Mouse (Mus musculus) layer of hippocampus, postnatal 10 days (tissue): Measurements from ENCODE around the gene Emx2. TPM values are rescaled to one million over a fixed set of nuclear protein-coding genes. Genes with fewer than 3 reads are reported as not detected.

Experiments
- DNase-seq, 2 experiments: peaks; one replicate each; pipeline ENCODE4 v3.0.0; 2021; ENCODE audit warnings: low spot score in 2 of 2
- long read RNA-seq: library from polyadenylated mRNA; stranded (forward); transcript quantifications from one replicate; pipeline ENCODE4 v2.0.0, GENCODE M21; 2023
- total RNA-seq, 2 experiments: library from RNA; stranded (reverse); gene quantifications; 2 replicates each; pipeline ENCODE4 v1.2.3; 2021

Emx2 gene
- 10 to 100 TPM; 18.6 to 24.2 TPM for total RNA-seq
- long read RNA-seq, transcript Emx2-201 (3 exons, 2,916 nt), result major isoform, 11 of 37 reads
- long read RNA-seq, partial matches to known transcripts, result 0 of 37 reads
- long read RNA-seq, other reads (novel, unspliced or antisense), result 26 of 37 reads

GRCm38 (mm10) chr19:59457951-59458742 lies at the start of gene Emx2:
Gene Emx2 (plus strand): TSS chr19:59458372.
- DNase-seq, result peak; percentile 91 to 94

- DNase-seq, result no peak
Measured at GRCm38 (mm10) chr19:59414128-59414527, 44.0 kb upstream of the Emx2 start.

- peak; percentile 97 to 99 for DNase-seq
Measured at GRCm38 (mm10) chr19:59418024-59418423, 40.1 kb upstream of the Emx2 start.

GRCm38 (mm10) chr19:59418671-59419070 lies 39.5 kb upstream of the Emx2 start:
- no peak for DNase-seq

GRCm38 (mm10) chr19:59422393-59422792 lies 35.8 kb upstream of the Emx2 start:
- DNase-seq, result peak; percentile 25 to 39

GRCm38 (mm10) chr19:59423685-59424084 lies 34.5 kb upstream of the Emx2 start:
- no peak for DNase-seq

GRCm38 (mm10) chr19:59424975-59425374 lies 33.2 kb upstream of the Emx2 start:
- DNase-seq, result no peak

GRCm38 (mm10) chr19:59432286-59432685 lies 25.9 kb upstream of the Emx2 start:
- no peak for DNase-seq

GRCm38 (mm10) chr19:59450561-59451135 lies 7.5 kb upstream of the Emx2 start:
- no peak for DNase-seq

GRCm38 (mm10) chr19:59451441-59451951 lies 6.7 kb upstream of the Emx2 start:
- peak; percentile 38 to 44 for DNase-seq

- no peak for DNase-seq
Measured at GRCm38 (mm10) chr19:59452321-59452720, 5.9 kb upstream of the Emx2 start.

- DNase-seq, result no peak
Measured at GRCm38 (mm10) chr19:59453591-59453990, 4.6 kb upstream of the Emx2 start.

- DNase-seq, result peak; percentile 88 to 92
Measured at GRCm38 (mm10) chr19:59454196-59454595, 4.0 kb upstream of the Emx2 start.

GRCm38 (mm10) chr19:59455671-59456070 lies 2.5 kb upstream of the Emx2 start:
- DNase-seq, result peak in 1 of 2 experiments; percentile 22

GRCm38 (mm10) chr19:59457011-59457945 lies 894 bp upstream of the Emx2 start:
- DNase-seq, result peak; percentile 79 to 81

- DNase-seq, result no peak
Measured at GRCm38 (mm10) chr19:59458743-59459135, 567 bp downstream of the Emx2 start.

GRCm38 (mm10) chr19:59459158-59459781 lies 1.1 kb downstream of the Emx2 start:
- peak; percentile 52 to 68 for DNase-seq

- DNase-seq, result peak; percentile 40 to 49
Measured at GRCm38 (mm10) chr19:59459811-59460241, 1.7 kb downstream of the Emx2 start.

GRCm38 (mm10) chr19:59460328-59461115 lies 2.4 kb downstream of the Emx2 start:
- DNase-seq, result peak; percentile 52 to 63
